Mouse (Mus musculus) fat pad, adult 2 months (tissue): ENCODE results near the gene Dennd5b.
A peak's percentile ranks its signal among the peaks of the same experiment; 100 is the strongest.
"Not testable (repeated sequence)": the region's sequence is repeated elsewhere in the genome, so short reads cannot be mapped to it uniquely, and the experiment has no call there.

ENCODE experiments used
- DNase-seq: peaks from one replicate; pipeline ENCODE4 v3.0.0-alpha.2; 2011; ENCODE audit warnings: low read depth, low spot score; ENCODE audit errors: extremely low read depth

Dennd5b gene

GRCm38 (mm10) chr6:148955641-148956420 is 145.6 kb downstream of the Dennd5b start:
- no peak for DNase-seq

DNA sequence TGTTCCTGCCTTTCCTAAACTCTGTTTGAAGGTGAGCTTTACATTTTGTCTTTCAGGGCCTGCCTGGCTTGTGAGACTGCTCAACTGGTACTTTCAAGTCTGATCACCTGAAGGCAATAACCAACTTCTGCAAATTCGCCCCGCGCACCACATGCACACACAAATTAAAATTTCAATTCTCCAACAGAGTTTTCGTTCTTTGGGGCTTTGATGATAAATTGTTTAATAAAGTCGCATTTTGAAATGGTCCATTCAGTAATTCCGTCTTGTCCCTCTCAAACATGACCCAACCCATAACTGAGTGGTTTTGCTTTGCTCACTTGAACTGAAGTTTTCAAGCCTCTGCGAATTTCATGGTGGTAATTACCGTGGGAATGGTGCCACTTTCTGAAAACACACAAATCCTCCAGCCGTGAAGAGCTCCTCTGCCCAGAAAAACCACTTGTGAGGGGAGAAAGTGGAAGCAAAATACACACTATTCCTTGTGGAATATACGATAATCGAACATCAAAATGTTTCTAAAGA is 154.5 kb downstream of the Dennd5b start:
- no peak for DNase-seq

DNA sequence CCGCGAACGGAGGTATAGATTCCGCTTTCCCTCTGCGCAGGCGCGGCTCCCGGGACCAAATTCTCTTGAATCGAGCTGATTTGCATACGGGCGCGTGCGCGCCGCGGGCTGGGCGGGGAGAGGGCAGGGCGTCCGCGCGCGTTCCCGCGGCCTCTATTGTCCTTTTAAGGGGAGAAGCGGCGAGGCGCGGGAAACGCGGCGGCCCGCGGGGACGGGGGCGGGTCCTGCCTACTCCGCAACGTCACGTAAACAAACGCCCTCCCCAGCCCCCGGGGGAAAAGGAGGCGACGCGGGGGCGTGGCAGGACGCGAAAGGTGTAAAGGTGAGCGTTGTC is 155.1 kb downstream of the Dennd5b start, which contains the start of gene Sinhcaf:
Gene Sinhcaf (minus strand): TSS at position 59 of the 334 bp plus-strand sequence.
- peak; percentile 66 for DNase-seq

GRCm38 (mm10) chr6:148945509-148946408 is 155.7 kb downstream of the Dennd5b start:
- DNase-seq, result no peak

DNA sequence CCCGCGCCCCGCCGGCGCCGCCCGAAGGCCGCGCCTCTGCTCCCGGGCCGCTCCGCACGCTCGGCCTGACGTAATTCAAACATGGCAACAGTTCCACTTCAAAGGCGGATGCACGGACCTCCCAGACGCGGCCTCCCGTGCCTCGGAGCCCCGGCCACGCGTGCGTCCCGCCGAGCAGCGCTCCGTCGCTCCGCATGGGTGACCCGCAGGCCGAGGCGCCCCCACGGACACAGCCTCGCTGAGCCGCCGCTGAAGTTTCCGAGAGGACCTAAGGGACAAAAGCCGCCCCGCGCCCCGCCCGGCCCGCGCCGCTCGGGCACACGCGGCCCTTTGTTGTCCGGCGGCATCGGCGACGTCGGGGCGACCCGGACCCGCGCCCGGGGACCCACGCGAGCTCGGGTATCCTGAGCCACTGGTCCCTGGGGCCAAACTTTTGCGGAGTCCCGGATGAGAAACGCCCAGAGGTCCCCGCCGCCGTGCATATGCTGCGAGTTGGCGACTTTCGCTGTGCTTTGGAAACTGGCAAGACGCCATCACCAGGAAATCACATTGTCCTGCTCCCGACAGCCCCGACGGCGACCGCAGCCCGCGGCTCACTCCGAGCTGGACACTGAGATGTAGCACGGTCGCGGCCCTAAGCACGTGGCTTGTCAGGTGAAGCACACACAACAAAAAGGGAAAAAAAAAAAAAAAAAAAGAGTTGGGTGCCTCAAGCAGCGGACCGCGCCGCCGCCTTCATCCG is 156.5 kb downstream of the Dennd5b start:
- no peak for DNase-seq

DNA sequence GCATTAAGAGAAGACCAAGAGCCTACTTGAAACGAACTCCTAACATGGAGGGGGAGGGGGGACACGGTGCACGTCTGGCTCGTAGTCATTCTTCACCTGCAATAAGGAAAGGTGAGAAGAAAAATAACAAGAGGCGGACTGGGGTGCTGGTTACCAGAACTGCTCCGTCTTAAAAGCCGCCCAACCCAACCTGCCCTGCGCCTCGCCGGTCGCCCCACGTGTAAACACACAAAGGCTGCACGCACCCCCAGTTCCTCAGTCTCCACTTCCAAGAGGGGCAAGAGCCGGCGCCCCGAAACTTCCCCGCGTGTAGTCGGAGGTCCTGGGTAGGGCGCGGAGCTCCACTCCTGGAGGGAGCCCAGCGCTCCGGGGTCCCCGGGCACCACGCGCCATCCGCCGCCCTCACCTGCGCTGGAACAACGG is 157.1 kb downstream of the Dennd5b start:
- DNase-seq, result no peak

- no peak for DNase-seq
Measured at GRCm38 (mm10) chr6:148943695-148944094, 157.8 kb downstream of the Dennd5b start.

DNA sequence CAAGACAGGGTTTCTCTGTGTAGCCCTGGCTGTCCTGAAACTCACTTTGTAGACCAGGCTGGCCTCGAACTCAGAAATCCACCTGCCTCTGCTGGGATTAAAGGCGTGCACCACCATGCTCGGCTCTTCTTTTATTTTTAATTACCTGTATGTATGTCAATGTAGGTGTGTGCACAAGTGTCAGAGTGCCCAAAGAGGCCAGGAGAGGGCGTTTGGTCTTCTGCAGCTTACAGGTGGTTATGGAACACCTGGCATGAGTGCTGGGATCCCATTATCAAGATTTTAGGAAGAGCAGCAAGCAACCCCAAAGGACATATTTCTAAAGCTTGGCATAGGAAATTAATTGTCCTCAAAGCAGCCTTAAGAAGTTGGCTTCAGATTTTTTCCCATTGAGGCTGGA is 159.1 kb downstream of the Dennd5b start:
- peak; percentile 61 for DNase-seq

DNA sequence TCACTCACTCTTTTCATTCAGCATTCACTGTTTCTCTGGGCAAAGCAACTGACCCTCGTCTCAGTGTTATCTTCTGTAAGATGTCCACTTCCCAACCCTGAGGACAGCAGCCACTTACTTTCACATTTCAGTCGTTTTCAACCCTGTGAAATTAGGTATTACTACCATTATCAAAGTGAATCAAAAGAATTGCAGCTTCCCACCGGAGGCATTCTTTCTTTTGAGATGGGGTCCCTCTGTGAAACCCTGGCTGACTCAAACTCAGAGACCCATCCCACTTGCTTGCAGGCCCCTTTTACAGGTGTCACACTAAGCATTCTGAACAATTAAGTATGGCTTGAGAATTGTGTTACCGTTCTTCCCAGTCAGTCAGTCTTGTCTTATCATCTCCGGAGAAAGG is 159.6 kb downstream of the Dennd5b start:
- no peak for DNase-seq

DNA sequence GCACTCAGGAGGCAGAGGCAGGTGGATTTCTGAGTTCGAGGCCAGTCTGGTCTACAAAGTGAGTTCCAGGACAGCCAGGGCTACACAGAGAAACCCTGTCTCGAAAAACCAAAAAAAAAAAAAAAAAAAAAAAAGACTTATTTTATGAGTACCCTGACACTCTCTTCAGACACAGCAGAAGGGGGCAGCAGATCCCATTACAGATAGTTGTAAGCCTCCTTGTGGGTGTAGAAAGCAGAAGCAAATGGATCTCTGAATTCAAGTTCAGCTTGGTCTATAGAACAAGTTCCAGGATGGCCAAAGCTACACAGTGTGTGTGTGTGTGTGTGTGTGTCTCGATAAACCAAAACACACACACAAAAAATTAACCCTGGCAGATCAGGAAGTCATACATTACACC is 161.1 kb downstream of the Dennd5b start:
- not testable (repeated sequence) for DNase-seq
